Mouse (Mus musculus): ENCODE measurements around the gene Foxd2.

The Foxd2 gene

DNA sequence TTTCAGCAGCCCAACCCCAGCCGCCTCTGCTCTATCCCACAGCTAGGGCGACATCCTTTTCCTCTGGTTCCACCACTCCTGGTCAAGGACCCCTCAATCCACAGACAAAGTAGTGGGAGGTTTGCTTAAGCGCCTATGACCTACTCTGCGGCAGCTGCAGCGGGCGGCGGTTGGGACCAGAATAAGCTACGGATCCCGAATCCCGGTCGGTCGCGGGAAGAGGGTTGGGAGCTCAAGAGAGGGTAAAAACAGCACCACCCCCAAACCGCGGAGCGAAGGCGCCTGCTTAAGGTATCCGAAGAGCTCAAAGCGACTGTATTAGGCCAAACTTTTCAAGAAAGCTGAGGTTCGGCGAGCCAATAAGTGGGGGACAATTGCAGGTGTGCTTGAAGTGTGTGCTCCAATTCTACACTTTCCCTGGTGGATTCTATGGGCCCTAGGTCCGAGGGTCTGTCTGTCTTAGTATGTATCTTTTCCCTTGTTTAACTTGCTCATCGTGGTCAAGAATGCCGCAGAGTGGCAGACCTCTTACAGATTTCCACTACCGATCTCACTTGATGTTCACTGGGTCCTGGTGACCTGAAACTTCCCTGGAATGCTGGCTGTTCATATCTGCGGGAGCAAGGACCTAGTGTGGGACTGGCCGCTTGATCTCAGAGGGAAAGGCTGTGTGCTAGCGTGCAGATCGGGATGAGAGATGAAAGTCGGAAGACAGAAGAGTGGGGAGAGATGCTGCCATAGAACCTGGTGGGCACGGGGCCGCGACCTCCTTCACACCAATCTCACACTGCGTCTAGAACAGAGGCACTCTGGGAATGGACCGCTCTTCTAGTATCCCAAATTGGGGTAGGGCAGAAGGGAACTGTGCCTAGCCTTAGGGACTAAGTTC is 4.3 kb upstream of the Foxd2 start:
- DNase-seq (ENCODE audit: low read depth, low spot score): peak; percentile 35

DNA sequence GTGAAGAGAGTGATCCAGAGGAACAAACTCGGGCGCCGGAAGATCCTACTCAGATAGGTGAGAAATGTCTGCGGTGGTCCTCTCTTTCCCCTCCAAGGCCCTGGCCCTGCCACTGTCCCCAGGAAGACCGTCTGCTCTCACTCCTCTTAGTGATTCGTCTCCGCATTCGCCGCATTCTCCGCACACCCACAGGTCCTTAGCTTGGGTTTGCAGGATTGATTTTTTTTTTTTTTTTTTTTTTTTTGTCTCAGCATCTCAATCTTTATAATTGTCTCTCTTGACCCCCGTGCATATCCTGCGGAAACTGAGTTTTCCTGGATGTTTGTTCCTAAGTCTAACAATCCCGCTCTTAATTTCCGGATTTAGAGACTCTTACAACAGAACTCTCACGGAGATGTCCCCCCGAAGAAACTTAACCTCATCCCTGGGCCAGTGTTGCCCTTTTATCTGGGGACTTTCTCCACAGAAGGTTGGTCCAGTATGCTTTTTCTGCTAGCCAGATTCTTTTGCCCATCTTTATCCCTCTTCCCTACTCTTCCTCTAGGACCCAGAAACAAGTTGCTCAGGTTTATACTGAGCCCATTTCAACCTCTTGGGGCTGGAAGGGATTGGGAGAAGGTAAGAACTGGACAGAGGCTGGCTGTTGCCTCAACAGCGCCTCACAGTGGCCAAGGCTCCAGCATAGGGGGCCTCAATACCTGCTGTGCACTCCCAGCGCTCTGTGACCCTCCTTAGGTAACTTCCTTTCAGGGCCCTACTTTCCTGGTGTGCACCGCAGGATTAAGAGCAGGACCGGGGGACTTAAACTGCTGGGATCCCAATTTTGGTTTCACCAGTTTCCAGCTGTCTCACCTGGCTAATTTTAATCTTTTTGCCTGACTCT is 1.2 kb upstream of the Foxd2 start:
- DNase-seq (ENCODE audit: low read depth, low spot score): peak; percentile 89

DNA sequence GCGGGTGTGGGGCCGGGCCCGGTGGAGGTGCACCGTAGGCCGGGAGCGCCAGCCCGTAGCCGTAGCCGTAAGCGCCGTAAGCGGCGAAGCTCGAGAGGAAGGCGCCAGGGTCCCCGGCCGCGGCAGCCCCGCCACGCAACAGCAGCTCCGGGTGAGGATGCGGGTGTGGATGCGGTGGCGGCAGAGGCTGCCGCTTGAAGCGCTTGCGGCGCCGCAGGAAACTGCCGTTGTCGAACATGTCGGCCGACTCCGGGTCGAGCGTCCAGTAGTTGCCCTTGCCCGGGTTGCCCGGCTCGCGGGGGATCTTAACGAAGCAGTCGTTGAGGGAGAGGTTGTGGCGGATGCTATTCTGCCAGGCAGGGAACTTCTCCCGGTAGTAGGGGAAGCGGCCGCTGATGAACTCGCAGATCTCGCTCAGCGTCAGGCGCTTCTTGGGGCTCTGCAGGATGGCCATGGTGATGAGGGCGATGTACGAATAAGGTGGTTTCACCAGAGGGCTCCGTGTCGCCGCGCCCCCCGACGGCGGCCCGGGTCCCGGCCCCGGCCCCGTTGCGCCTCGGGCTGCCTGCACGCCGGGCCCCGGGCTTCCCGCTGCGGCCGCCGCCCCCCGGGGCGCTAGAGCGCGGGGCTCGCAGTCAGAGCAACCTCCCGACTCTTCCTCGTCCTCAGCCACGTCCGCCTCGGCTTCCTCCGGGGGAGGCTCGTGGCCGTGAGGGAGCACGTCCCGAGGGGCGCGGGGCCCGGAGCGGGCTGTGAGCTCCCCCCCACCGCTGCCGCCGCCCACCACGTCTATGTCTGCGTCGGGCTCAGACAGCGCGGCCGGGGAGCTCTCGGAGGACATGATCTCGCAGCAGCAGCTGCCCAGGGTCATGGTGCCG is 483 bp downstream of the Foxd2 start:
- peak; percentile 61 for DNase-seq (ENCODE audit: low read depth, low spot score)

DNA sequence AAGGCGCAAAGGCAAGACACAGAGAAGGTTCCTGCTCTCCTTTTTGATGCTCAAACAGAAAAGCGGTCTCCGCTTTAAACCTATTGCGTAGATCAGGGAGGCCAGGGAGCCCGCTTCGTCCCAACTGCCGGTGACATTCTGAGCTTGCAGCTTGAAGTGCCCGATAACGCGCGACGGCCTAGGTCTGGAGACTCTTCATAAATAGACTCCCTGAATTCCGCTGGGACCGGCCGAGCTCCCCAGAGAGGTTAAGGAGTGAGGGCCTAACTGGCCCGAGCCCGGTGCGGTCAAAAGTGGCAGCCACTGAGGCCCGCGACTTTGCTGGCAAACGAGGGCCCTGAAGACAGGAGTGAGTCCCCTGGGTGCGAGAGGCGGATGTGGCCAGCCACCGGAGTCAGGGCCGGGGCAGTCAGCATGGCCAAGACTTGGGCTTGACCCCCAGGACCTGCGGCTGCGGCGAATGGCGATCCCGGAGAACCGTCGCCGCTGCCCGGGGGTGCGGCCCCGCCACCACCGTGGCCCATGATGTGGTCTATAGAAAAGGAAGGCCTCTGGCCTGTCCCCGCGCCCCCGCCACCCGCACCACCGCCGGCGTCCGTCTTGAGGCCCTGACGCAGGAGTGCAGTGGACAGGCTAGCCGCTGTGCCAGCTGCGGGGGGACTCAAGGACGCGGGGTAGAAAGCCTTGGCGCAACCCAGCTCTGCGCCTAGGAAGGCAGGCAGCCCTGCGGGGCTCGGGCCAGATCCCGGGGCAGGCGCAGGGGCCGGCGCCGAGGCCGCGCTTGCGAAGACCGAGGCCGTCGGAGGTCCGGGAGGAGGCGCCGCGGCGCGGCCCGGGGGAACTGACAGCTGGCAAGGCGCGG is 1.4 kb downstream of the Foxd2 start:
- peak; percentile 48 for DNase-seq (ENCODE audit: low read depth, low spot score)

DNA sequence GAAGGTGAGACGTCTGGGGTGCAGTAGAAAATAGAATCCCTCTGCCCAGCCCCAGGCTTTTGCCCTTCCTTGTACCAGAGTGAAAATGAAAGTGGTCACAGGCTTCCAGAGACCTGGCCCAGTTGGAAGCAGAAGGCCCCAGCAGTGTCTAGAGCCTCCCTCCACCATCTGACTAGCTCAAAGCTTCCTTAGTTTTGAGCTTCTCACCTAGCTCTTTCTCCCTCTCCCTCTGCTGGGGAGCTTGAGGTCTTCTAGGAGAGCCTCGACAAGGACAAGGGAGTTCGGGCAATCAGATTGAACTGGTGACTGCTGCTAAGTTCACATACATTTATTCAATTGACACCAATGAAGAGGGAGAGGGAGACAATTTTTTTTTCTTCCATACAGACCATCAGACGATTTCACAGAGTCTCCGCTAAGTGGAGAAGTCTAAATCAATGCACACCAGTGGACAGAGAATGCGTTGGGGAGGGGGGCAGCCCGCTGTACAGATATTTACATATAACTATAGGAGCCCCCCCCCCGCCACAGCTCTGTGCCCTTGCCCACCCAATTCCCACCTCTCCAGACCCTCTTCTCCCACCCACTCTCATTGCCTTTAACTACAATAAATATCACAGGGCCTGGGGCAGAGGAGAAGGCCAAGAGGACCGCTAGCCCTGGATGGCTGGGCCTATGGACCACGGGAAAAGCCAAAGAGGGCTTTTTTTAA is 2.5 kb downstream of the Foxd2 start:
- peak; percentile 31 for DNase-seq (ENCODE audit: low read depth, low spot score)

GRCm38 (mm10) chr4:114905501-114905900 is 3.2 kb downstream of the Foxd2 start:
- no peak for DNase-seq (ENCODE audit: low read depth, low spot score)

DNA sequence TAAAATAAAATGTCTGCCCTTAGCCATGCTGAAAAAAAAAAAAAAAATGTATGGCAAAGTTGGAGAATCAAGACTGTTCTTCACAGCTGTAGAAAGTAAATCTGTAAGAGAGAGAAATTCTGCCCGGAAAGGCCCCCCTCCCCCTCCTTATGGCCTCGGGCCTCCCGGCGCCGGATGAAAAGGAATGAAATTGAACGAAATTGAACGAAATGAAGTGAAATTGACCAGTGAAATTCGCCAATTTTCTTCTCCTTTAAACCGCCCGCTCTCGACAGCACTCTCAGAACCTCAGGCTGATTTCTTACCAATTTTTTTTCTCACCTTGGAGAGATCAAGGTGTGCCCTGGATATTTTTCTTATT is 5.3 kb downstream of the Foxd2 start:
- DNase-seq (ENCODE audit: low read depth, low spot score): no peak

DNA sequence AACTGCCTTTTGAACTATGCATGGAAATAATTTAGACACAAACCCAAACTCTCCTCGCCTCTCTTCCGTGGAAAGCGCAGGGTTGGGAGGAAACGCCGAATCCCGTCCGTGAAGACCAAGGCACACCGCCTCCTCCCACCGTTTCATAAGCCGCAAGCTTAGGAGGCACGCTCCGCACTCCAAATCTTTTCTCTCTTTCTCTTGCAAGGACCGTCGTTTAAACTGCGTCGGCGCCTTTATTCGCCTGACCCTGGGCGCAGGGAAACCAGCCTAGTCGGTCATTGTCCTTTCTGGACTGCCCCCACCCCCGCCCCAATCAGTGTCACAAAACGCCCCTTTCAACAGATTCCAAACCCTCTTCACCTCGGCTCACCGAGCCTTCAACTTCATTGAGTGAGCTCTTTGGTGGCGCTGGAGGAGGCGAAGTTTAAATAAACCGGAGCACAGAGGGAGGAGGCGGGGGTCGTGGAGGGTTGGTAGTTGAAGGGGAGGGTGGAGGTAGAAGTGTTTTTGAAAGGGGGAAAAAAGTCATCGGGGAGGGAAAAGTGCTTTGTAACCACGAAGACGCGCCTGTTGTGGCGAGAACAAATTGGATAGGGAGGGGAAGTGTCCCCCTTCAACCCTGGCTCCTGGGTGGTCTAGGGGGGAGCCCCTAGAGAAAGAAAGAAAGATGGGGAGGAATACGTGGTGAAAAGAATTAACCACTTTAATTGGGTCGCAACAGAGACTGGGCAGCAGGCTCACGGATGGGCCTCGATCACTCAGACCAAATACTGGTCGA is 5.8 kb downstream of the Foxd2 start:
- DNase-seq (ENCODE audit: low read depth, low spot score): peak; percentile 62

- DNase-seq (ENCODE audit: low read depth, low spot score): peak; percentile 63
Measured at GRCm38 (mm10) chr4:114901643-114902351, 6.9 kb downstream of the Foxd2 start.

DNA sequence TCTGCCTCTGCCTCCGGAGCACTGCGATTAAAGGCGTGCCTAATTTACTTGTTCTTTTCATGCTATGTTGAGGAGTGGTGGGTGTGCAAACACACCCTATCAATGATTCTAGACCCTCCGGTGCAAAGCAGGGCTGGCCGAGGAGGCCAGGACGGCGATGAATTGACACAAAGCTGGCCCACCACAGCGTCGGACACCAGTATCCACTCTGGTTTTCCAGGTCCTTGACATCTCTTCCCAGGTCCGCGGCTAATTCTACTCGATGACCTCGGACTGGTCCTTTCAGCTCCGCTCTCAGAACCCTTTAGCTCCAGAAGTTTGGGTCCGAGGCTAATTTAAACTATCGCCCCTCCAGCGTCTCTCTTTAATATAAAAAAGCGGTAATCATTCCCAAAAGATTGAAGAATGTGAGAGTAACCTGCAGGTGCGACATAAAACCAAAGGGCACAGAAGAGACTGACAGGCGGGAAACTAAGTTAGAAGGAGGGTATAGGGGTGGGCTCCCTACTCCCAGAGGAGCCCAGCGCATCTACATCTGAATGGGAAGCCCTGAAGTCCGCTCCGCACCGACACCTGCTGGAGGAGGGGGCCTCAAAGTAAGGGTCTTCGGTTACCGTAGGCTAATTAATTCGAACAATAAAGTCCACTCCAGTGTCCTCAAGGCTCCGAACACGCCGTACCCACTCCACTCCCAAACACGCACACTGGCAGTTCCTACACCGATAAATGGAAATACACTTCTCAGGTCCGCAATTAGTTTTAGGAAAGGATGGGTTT is 7.6 kb downstream of the Foxd2 start:
- peak; percentile 31 for DNase-seq (ENCODE audit: low read depth, low spot score)

DNA sequence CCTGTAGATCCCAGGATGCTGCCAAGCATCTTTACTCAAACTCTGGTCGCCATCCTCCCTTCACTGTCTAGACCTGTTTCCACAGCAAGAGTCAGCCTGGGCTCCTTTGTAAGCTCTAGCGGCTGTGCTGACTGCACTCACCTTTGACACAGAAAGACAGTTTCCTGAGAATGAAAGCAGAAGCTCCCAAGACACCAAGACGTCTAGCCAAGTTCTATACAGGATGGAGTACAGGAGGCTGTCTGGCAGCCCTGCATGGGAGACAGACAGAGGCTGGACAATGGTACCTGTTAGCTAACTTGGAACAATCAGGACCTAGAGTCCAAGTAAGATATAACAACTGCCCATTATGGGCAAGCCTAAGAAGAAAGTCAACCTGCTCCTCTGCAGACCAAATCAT is 8.8 kb downstream of the Foxd2 start:
- no peak for DNase-seq (ENCODE audit: low read depth, low spot score)

GRCm38 (mm10) chr4:114897853-114898252 is 10.8 kb downstream of the Foxd2 start:
- DNase-seq (ENCODE audit: low read depth, low spot score): peak; percentile 31

GRCm38 (mm10) chr4:114882232-114882631 is 26.4 kb downstream of the Foxd2 start:
- no peak for DNase-seq (ENCODE audit: low read depth, low spot score)

GRCm38 (mm10) chr4:114876441-114876972 is 32.2 kb downstream of the Foxd2 start:
- peak; percentile 56 for DNase-seq (ENCODE audit: low read depth, low spot score)

DNA sequence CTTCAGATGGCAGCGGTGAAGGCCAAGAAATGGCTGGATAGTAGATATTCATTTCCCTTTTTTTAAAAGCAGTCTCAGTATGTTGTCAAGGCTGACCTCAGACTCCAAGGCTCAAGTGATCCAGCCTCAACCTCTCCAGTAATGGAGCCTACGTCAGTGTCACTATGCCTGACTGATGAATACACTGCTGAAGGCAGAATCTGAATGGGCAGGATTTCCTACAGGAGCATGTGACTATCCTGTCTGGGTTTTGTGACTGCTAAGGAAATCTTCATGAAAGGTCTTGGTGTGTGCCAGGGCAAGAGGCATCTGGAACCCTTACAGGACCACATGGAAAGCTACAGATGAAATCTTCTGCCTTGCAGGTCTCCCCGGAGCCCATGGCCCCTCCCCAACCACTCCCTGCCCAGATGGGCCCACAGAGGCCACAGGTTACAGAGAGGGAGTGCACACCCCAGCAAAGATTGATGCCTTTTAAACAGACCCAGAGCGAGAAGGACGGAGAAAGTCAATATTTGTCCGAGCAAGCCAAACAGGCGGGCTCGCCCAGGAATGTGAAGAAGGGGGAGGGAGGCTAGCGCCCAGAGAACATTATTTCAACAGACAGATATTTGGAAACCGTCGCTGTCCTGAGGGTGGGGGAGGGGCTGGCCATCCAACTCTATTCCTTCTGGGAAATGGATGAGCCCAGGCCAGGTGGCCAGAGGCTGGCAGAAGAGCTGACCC is 38.7 kb downstream of the Foxd2 start:
- DNase-seq (ENCODE audit: low read depth, low spot score): no peak

- DNase-seq (ENCODE audit: low read depth, low spot score): no peak
Measured at GRCm38 (mm10) chr4:114863166-114863565, 45.5 kb downstream of the Foxd2 start.

- DNase-seq (ENCODE audit: low read depth, low spot score): no peak
Measured at GRCm38 (mm10) chr4:114858426-114858825, 50.2 kb downstream of the Foxd2 start.
